Mouse (Mus musculus) forebrain, embryonic 15.5 days (tissue): Measurements from ENCODE around the gene Cops7a. TPM values are rescaled to one million over a fixed set of nuclear protein-coding genes. Genes with fewer than 3 reads are reported as not detected.

Experiments used
- ATAC-seq: fragments of 200-750 bp; cut with Nextera tagmentation; replicated peaks from 2 replicates; pipeline ENCODE4 v1.8.0; 2017; ENCODE audit warnings: mild to moderate bottlenecking, moderate TSS enrichment, moderate library complexity
- H3K27ac ChIP-seq: fragments of 300-500 bp; sonication (generic); replicated peaks from 2 replicates; pipeline ENCODE4 v1.5.1; 2015; ENCODE audit warnings: mild to moderate bottlenecking, inconsistent platforms
- H3K27me3 ChIP-seq: fragments of 300-500 bp; sonication (generic); 2 replicates; pipeline ENCODE4 v1.6.1; 2015; ENCODE audit warnings: inconsistent platforms
- H3K36me3 ChIP-seq: fragments of 300-500 bp; sonication (generic); 2 replicates; pipeline ENCODE4 v1.6.1; 2015; ENCODE audit warnings: mild to moderate bottlenecking, inconsistent platforms
- H3K4me1 ChIP-seq: fragments of 300-500 bp; sonication (generic); 2 replicates; pipeline ENCODE4 v1.6.1; 2015; ENCODE audit warnings: inconsistent platforms
- H3K4me2 ChIP-seq: fragments of 300-500 bp; sonication (generic); replicated peaks from 2 replicates; pipeline ENCODE4 v1.6.1; 2015; ENCODE audit warnings: mild to moderate bottlenecking, inconsistent platforms
- H3K4me3 ChIP-seq: fragments of 300-500 bp; sonication (generic); 2 replicates; pipeline ENCODE4 v1.5.1; 2015; ENCODE audit warnings: mild to moderate bottlenecking, inconsistent platforms
- H3K9ac ChIP-seq: fragments of 300-500 bp; sonication (generic); replicated peaks from 2 replicates; pipeline ENCODE4 v1.6.1; 2015; ENCODE audit warnings: mild to moderate bottlenecking, inconsistent platforms
- H3K9me3 ChIP-seq: fragments of 300-500 bp; sonication (generic); 2 replicates; pipeline ENCODE4 v1.6.1; 2016; ENCODE audit warnings: inconsistent platforms
- WGBS: fragments of 180-500 bp; shearing (Covaris S2); methylation state at CpG from one replicate; pipeline ENCODE4 v1.1.7; 2015; ENCODE audit warnings: mixed read lengths; 5-methylcytosine and 5-hydroxymethylcytosine counted together
- polyA plus RNA-seq: library from polyadenylated mRNA; unstranded; fragments of >200 nt; fragmentation: Nextera tagmentation; extraction: Ambion mirVana; gene quantifications from 2 replicates; pipeline ENCODE4 v1.2.1, GENCODE M21; 2015

Gene Cops7a
- polyA plus RNA-seq, 1 experiment from 2014 or later: 90.2 TPM

DNA sequence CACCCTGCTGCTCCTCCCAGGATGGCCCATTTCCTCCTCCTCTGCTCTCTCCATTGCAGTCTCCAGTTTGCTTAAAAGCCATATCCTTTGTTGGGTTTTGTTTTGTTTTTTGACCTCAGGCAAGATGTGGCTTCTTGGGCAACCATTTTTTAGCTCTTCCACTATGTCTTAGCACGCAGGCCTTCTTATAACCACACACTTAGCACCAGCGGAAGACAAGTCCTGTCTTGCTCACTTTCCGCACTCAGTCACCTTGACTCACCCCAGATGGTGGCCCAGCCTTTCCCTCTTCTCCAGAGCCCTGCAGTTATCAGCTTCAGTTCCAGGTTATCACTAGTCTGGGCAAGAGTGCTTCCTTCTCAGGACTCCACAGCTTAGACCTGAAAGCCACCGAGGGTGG lies 10.1 kb downstream of the Cops7a start:
- 96% methylated on average over 4 of the region's 4 CpGs for WGBS
- no peak for ATAC-seq
- Histone ChIP-seq H3K9me3 (no peaks in the 10 kb centered on the region), H3K4me1 (no peaks in the 10 kb centered on the region), H3K27me3 (no peaks in the 10 kb centered on the region), H3K4me2 (no peak overlapping the region), H3K27ac (no peak overlapping the region), H3K4me3 (no peak overlapping the region), H3K36me3 (peaks cover 35% of the 10 kb centered on the region), H3K9ac (no peak overlapping the region)

GRCm38 (mm10) chr6:124953991-124954715 lies 11.2 kb downstream of the Cops7a start:
- Histone ChIP-seq H3K27me3 (no peaks in the 10 kb centered on the region), H3K4me1 (no peaks in the 10 kb centered on the region), H3K4me3 (no peak overlapping the region), H3K27ac (no peak overlapping the region), H3K36me3 (peaks cover 24% of the 10 kb centered on the region), H3K9ac (no peak overlapping the region), H3K9me3 (no peaks in the 10 kb centered on the region), H3K4me2 (no peak overlapping the region)
- 89% methylated on average over 2 of the region's 2 CpGs for WGBS
- no peak for ATAC-seq

GRCm38 (mm10) chr6:124943526-124943925 lies 21.8 kb downstream of the Cops7a start:
- WGBS: 88% methylated on average over 3 of the region's 3 CpGs
- Histone ChIP-seq H3K4me2 (no peak overlapping the region), H3K9me3 (no peaks in the 10 kb centered on the region), H3K27ac (no peak overlapping the region), H3K27me3 (no peaks in the 10 kb centered on the region), H3K9ac (no peak overlapping the region), H3K4me1 (no peaks in the 10 kb centered on the region), H3K4me3 (no peak overlapping the region), H3K36me3 (peaks cover 2% of the 10 kb centered on the region; the same call in 1 of the 2 replicates)
- no peak for ATAC-seq

GRCm38 (mm10) chr6:124941679-124942078 lies 23.7 kb downstream of the Cops7a start:
- WGBS: 100% methylated on average over 1 of the region's 1 CpGs
- no peak overlapping the region for H3K27ac ChIP-seq
- H3K27me3 ChIP-seq: no peaks in the 10 kb centered on the region
- H3K4me3 ChIP-seq: no peak overlapping the region
- peaks cover 12% of the 10 kb centered on the region for H3K36me3 ChIP-seq
- no peak for ATAC-seq
- no peaks in the 10 kb centered on the region for H3K9me3 ChIP-seq
- no peaks in the 10 kb centered on the region for H3K4me1 ChIP-seq
- H3K4me2 ChIP-seq: no peak overlapping the region
- no peak overlapping the region for H3K9ac ChIP-seq

- H3K9ac ChIP-seq: no peak overlapping the region
- no peak overlapping the region for H3K27ac ChIP-seq
- WGBS: 93% methylated on average over 7 of the region's 7 CpGs
- no peaks in the 10 kb centered on the region for H3K4me1 ChIP-seq
- H3K36me3 ChIP-seq: peaks cover 43% of the 10 kb centered on the region
- H3K27me3 ChIP-seq: no peaks in the 10 kb centered on the region
- no peak overlapping the region for H3K4me3 ChIP-seq
- ATAC-seq: no peak
- H3K9me3 ChIP-seq: no peaks in the 10 kb centered on the region
- H3K4me2 ChIP-seq: no peak overlapping the region
Measured at GRCm38 (mm10) chr6:124938554-124938953, 26.8 kb downstream of the Cops7a start.

GRCm38 (mm10) chr6:124937493-124937892 lies 27.8 kb downstream of the Cops7a start:
- 86% methylated on average over 2 of the region's 2 CpGs for WGBS
- H3K4me2 ChIP-seq: no peak overlapping the region
- no peaks in the 10 kb centered on the region for H3K27me3 ChIP-seq
- H3K4me1 ChIP-seq: peaks cover 6% of the 10 kb centered on the region
- H3K36me3 ChIP-seq: peaks cover 47% of the 10 kb centered on the region
- H3K4me3 ChIP-seq: no peak overlapping the region
- no peak overlapping the region for H3K9ac ChIP-seq
- ATAC-seq: no peak
- no peaks in the 10 kb centered on the region for H3K9me3 ChIP-seq
- no peak overlapping the region for H3K27ac ChIP-seq

- no peak overlapping the region for H3K4me2 ChIP-seq
- WGBS: 90% methylated on average over 1 of the region's 1 CpGs
- no peak overlapping the region for H3K9ac ChIP-seq
- H3K27me3 ChIP-seq: no peaks in the 10 kb centered on the region
- H3K27ac ChIP-seq: no peak overlapping the region
- peaks cover 47% of the 10 kb centered on the region for H3K36me3 ChIP-seq
- peaks cover 13% of the 10 kb centered on the region for H3K4me1 ChIP-seq
- H3K9me3 ChIP-seq: no peaks in the 10 kb centered on the region
- ATAC-seq: no peak
- no peak overlapping the region for H3K4me3 ChIP-seq
Measured at GRCm38 (mm10) chr6:124936681-124937080, 28.7 kb downstream of the Cops7a start.

- WGBS: 89% methylated on average over 7 of the region's 7 CpGs
- Histone ChIP-seq H3K27ac (no peak overlapping the region), H3K4me1 (peaks cover 20% of the 10 kb centered on the region), H3K4me3 (no peak overlapping the region), H3K4me2 (no peak overlapping the region), H3K36me3 (peaks cover 47% of the 10 kb centered on the region), H3K9ac (0 out of 2 replicates have a peak overlapping the region, but pooled peaks have one; percentile 4), H3K27me3 (no peaks in the 10 kb centered on the region), H3K9me3 (no peaks in the 10 kb centered on the region)
- no peak for ATAC-seq
Measured at GRCm38 (mm10) chr6:124934670-124935069, 30.7 kb downstream of the Cops7a start.

DNA sequence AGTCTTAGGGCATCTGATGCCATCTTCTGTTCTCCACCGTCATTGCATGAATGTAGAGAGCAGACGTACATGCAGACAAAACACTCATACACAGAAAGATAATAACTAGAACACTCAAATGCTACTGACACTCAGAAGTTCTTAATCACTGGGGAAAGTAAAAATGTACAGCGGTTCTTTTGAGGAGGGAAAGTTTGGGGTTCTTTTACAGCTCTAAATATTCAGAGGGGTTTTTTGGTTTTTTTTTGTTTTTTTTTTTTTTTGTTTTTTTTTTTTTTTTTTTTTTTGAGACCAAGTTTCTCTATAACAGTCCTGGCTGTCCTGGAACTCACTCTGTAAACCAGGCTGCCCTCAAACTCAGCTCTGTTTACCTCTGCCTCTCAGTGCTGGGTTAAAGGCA lies 32.2 kb downstream of the Cops7a start:
- ATAC-seq: no peak
- H3K9me3 ChIP-seq: no peaks in the 10 kb centered on the region
- peaks cover 41% of the 10 kb centered on the region for H3K36me3 ChIP-seq
- peaks cover 20% of the 10 kb centered on the region for H3K4me1 ChIP-seq
- 0 out of 2 replicates have a peak overlapping the region, but pooled peaks have one; percentile 94 for H3K4me3 ChIP-seq
- H3K27ac ChIP-seq: no peak overlapping the region
- no peak overlapping the region for H3K9ac ChIP-seq
- no peak overlapping the region for H3K4me2 ChIP-seq
- no peaks in the 10 kb centered on the region for H3K27me3 ChIP-seq
- WGBS: 85% methylated on average over 3 of the region's 3 CpGs

- Histone ChIP-seq H3K27me3 (no peaks in the 10 kb centered on the region), H3K9me3 (no peaks in the 10 kb centered on the region), H3K4me2 (peak overlapping the region; percentile 76), H3K9ac (peak overlapping the region; percentile 99), H3K4me3 (peak overlapping the region; percentile 94), H3K27ac (peak overlapping the region; percentile 96), H3K36me3 (peaks cover 38% of the 10 kb centered on the region), H3K4me1 (peaks cover 20% of the 10 kb centered on the region)
- no peak for ATAC-seq
- 41% methylated on average over 12 of the region's 12 CpGs for WGBS
Measured at GRCm38 (mm10) chr6:124932314-124932695, 33.0 kb downstream of the Cops7a start.

- peak; percentile 65 for ATAC-seq
- 1% methylated on average over 48 of the region's 48 CpGs for WGBS
- Histone ChIP-seq H3K27me3 (no peaks in the 10 kb centered on the region), H3K4me3 (peak overlapping the region; percentile 94), H3K9ac (peak overlapping the region; percentile 99), H3K4me1 (peaks cover 20% of the 10 kb centered on the region), H3K9me3 (no peaks in the 10 kb centered on the region), H3K36me3 (peaks cover 35% of the 10 kb centered on the region), H3K27ac (peak overlapping the region; percentile 96), H3K4me2 (peak overlapping the region; percentile 76)
Measured at GRCm38 (mm10) chr6:124931525-124932313, 33.6 kb downstream of the Cops7a start.

- no peaks in the 10 kb centered on the region for H3K27me3 ChIP-seq
- under 1% methylated on average over 59 of the region's 64 CpGs for WGBS
- peak within 1 kb of the TSS; percentile 76 for H3K4me2 ChIP-seq
- peak within 1 kb of the TSS; percentile 99 for H3K9ac ChIP-seq
- peak; percentile 95 for ATAC-seq
- peaks cover 27% of the 10 kb centered on the region for H3K36me3 ChIP-seq
- H3K4me1 ChIP-seq: peaks cover 20% of the 10 kb centered on the region
- no peaks in the 10 kb centered on the region for H3K9me3 ChIP-seq
- H3K27ac ChIP-seq: peak within 1 kb of the TSS; percentile 96
- peak within 1 kb of the TSS; percentile 94 for H3K4me3 ChIP-seq
Measured at GRCm38 (mm10) chr6:124930754-124931524, 34.4 kb downstream of the Cops7a start, which contains the start of gene Mlf2. Gene Mlf2 (plus strand): TSS chr6:124931386.
